Mouse (Mus musculus) gastrocnemius, postnatal 25 days (tissue): ENCODE measurements around the gene Cherp. TPM values are rescaled to one million over a fixed set of nuclear protein-coding genes. Genes with fewer than 3 reads are reported as not detected.

Experiments used
- DNase-seq: peaks from one replicate; pipeline ENCODE4 v3.0.0; 2022
- long read RNA-seq, 2 experiments: library from polyadenylated mRNA; stranded (forward); transcript quantifications; one replicate each; pipeline ENCODE4 v2.0.0; 2021
- total RNA-seq, 2 experiments: library from RNA; stranded (reverse); gene quantifications; 1 replicate in 1 of 2; 2 replicates in 1 of 2; pipeline ENCODE4 v1.2.3; 2021

The Cherp gene
- 10 to 100 TPM; 21.1 to 26.0 TPM for total RNA-seq
- long read RNA-seq, experiment 1, partial matches to known transcripts: 5 of 7 reads
- long read RNA-seq, experiment 1, other reads (novel, unspliced or antisense): 1 of 7 reads
- long read RNA-seq, experiment 2, partial matches to known transcripts: 6 of 13 reads
- long read RNA-seq, experiment 2, other reads (novel, unspliced or antisense): 3 of 13 reads

GRCm38 (mm10) chr8:72474826-72475546 lies at the start of gene Cherp:
TSS of gene Cherp (minus strand) at chr8:72475226.
- DNase-seq: peak; percentile 98

GRCm38 (mm10) chr8:72521888-72522287 lies 46.9 kb upstream of the Cherp start:
- DNase-seq: no peak

- DNase-seq: no peak
Measured at GRCm38 (mm10) chr8:72517421-72517988, 42.5 kb upstream of the Cherp start.

DNA sequence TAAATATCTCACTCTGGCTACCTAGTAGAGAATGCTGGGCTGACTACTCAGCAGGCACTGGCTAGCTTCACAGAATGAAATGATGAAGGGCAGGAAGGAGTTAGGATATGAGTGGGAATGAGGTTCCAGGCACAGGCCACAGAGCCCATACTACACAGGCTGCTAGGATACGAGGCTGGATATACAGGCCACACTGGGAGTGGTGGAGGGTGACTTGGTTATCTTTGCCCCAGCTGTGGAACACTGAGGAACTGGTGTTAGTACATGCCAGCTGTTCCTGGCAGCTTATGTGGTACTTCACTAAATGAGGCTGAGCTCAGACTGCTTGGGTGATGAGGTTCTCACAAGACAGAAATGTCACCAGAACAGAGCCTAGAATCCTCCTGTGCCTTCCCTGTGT lies 38.1 kb upstream of the Cherp start:
- no peak for DNase-seq

DNA sequence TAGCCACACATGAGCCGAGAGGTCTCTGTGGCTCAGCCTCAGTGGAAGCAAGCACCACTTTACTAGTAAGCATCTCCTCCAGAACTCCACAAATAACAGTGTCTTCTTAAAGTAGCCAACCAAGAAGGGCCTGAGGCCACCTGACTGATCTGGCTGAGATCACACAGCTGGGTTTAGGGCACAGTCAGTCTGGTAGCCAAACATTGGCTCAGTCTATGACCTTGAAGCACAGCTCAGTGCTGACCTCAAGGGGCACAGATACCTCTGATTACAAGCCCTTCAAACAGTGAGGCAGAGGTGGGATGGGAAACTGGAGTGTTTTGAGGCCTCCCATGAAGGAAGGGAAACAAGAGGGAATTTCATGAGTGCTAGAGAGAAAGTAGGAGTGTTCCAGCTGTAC lies 37.6 kb upstream of the Cherp start:
- no peak for DNase-seq

DNA sequence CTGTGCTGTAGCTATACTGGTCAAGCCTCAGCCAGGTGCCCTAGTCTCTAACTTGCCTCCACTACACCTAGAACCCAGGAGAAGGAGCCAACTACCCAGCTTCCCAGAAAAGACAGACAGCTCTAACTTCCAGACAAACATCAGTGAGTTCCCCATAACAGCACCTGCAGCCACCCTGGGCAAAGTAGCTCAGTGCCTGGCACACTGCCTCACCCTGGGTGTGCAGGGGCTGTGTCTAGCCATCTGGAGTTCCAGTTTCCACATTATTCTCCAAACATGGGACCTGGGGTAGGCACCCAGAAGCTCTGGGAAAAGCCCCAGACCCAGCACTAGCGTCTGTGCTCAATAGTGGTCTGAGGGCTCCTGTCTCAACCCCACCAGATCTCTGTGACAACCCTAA lies 32.5 kb upstream of the Cherp start:
- no peak for DNase-seq

- no peak for DNase-seq
Measured at GRCm38 (mm10) chr8:72504637-72505314, 29.8 kb upstream of the Cherp start.

GRCm38 (mm10) chr8:72504137-72504536 lies 29.1 kb upstream of the Cherp start:
- DNase-seq: no peak

GRCm38 (mm10) chr8:72500521-72500931 lies 25.5 kb upstream of the Cherp start:
- DNase-seq: peak; percentile 52

DNA sequence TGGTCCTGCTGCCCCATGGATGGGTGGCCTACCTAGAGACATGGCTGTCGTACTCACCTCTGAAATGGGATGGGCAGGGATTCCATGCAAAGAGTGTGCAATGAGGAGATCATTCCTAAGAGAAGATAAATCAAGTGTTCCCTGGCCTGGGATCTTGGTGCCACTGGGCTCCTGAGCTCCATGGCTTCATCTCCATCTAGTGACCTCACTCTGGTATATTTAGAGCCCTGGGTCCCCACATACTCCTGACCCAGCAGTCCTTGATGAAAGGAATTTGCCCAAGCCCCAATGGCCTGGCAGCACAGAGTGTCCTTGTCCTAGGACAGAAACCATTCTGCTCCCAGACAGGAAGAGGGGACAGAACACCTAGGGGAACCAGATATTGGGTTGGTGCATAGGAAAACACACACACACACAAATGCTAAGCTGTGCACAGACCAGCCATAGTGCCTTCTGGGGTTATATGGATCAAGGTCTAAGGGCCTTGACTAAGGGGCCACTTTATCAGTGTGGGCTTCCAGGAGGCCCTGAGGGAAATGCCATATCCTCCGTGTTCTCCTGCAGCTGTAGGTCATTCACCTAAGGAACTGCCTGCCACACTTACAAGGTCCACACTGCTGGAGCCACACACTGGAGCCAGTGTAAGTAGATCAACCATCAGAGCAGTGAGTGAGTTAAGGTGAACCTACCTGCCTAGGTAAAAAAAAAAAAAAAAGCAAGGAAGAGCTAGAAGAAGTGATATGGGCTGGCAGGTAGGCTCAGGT lies 24.7 kb upstream of the Cherp start:
- DNase-seq: peak; percentile 84

- DNase-seq: no peak
Measured at GRCm38 (mm10) chr8:72498527-72498926, 23.5 kb upstream of the Cherp start.

DNA sequence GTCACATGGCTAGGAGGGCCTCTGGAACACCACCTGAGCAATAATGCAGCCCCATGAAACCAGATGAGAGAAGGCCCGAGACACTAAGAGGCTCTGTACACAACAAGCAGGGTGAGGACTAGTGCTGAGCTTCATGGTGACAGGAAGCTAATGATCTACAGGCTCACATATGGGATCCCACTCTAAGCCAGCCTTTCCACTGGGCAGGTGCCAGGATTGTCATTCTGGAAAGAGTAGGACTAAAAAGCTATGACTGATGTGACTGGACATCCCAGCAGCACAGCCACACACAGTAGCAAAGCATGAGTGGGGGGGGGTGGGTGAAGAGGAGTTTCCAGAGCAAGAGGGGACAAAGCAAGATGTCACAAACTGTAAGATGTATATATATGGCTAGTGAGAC lies 22.9 kb upstream of the Cherp start:
- no peak for DNase-seq

GRCm38 (mm10) chr8:72496217-72496616 lies 21.2 kb upstream of the Cherp start:
- DNase-seq: no peak

GRCm38 (mm10) chr8:72495411-72496111 lies 20.5 kb upstream of the Cherp start:
- DNase-seq: no peak

DNA sequence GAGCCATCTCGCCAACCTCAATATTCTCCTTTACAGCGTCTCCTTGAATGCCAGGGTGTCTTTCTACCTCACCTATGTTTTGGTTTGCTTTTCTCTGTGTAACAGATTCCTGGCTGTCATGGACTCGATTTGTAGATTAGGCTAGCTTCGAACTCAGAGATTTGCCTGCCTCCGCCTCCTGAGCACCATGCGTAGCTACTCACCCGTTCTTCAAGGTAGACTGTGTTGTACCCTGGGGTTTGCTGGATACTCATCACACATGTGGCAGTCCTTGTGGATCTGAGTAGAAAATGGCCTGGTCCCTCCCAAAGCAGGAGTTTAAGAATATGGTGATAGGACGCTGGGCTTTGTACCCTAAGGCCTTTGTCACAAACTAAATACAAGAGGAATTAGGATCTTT lies 18.4 kb upstream of the Cherp start:
- DNase-seq: no peak

- peak; percentile 99 for DNase-seq
Measured at GRCm38 (mm10) chr8:72492622-72493081, 17.6 kb upstream of the Cherp start.

DNA sequence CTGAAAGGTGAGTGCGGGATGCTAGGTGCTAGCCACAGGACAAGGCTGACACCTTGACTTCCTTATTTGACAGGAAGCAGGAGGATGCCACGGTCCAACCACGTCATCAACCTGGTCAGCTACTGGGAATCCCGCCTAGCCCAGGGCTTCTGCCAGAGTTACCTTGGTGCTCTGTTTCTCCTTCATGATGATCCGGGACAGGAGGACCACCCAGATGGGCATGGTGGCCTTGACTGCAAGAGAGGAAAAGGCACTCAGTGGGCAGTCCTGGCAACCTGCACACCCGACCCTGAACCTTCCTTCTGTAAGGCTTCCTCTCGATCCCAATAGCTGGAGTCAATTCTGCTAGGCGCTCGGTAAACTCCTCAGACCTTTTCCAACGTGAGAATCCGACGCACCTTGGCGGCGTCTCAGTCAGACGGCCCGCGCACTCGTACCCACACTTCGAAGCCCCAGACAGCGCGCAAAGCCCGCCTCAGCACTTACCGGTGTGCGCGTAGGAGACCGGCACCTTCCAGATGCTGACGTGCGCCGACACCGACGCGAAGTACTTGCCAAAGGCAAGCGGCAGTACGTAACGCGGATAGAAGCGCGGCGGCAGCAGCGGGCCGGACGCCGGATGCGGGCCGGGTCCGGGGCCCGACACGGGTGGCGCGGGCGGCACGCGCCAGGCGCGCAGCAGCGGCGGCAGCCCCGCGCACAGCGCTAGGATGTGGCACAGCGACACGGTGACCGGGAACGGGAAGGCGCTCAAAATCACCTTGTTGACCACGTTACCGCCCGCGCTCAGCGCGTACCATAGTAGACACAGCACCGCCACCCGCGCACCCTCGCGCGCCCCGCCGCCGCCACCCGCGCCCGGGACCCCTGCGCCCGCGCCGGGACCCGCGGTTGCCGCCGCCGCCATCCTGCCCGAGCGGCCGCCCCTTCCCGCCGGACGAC lies 16.9 kb upstream of the Cherp start, which contains the start of gene Slc35e1:
Gene Slc35e1, minus strand, starts transcription at position 935 of the 942 bp plus-strand sequence.
- DNase-seq: peak; percentile 58

- no peak for DNase-seq
Measured at GRCm38 (mm10) chr8:72491017-72491416, 16.0 kb upstream of the Cherp start.

GRCm38 (mm10) chr8:72487014-72487413 lies 12.0 kb upstream of the Cherp start:
- DNase-seq: no peak
